Mouse (Mus musculus) inflammation-experienced regulatory T-cells, adult 6 months (primary cell): ENCODE measurements around the gene Dlg3. TPM values are rescaled to one million over a fixed set of nuclear protein-coding genes. Genes with fewer than 3 reads are reported as not detected.

Experiments used
- ATAC-seq: one replicate; pipeline ENCODE4 v1.8.0; 2017
- polyA plus RNA-seq, 3 experiments: library from polyadenylated mRNA; unstranded; fragments of 100-300 nt; shearing (Covaris generic); gene quantifications; one replicate each; pipeline ENCODE4 v1.2.1; 2017

Dlg3 gene
- polyA plus RNA-seq, 3 experiments from 2014 or later, result 1.3 to 7.7 (median 4.5) TPM

DNA sequence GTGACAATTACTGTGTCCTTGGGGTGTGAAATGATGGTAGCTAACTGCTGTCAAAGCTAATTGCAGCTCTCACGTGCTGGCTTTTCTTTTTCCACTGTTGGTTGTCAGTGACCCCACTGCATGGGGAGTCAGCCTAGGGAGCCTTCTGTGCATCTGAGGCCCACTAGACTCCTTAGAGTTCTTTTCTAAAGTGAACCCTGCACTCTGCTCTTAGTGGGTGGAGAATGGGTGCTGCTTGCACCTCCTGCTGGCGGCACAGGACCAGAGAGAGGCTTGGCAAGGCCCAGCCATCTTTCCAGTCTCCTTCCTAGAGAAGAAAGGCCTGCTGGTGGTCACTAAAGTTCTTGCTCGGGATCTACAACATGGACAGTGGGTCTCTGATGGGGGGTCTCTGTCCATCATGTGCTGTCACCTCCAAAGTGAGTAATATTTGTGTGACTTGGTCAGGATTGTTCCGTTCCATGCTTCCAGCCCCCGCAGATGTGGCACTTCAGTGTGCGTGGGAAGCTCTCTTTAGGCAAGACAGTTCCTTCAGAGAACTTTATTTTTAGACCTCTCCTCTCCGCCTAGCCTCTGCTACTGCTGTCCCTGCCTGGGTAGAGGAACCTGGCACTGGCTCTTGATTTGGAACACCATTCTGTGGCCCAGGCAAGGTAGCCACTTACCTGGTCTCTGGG is 30.5 kb downstream of the Dlg3 start:
- no peak for ATAC-seq

DNA sequence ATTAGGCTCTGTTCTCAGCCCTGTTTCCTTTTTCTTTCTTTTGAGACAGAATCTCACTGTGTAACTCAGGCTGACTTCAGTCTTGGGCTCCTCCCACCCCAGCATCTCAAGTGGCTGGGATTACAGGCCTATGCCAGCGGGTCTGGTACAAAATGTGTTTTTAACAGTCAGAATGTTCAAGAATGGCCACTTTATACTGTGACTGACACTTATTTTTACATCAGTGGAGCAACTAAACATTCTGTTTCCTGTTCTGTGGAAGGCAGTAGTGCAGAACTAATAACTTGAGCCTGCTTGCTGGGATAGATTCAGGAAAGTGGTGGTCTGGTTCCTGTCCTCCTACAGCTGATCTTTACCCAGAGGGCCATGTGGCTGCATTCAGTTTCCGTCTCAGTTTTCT is 33.1 kb downstream of the Dlg3 start:
- ATAC-seq, result no peak

DNA sequence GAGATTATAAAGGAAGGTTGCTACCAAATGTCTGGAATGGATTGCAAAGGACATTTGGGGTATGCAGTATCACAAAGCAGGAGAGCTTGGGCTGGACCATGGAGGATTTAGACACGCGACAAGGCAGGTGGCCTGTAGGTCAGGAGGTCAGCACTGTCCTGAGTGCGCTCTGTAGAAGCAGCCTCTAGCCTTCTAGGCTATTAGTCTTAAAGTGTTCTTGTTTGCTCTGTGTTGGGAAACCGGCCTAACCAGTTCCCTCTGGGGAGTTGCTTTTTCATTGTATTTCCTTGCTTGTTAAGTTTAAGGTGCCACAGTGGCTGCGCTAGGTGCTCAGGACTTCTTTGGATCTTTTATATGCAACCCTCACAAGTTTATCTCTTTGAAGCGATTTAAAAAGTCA is 34.5 kb downstream of the Dlg3 start:
- no peak for ATAC-seq

DNA sequence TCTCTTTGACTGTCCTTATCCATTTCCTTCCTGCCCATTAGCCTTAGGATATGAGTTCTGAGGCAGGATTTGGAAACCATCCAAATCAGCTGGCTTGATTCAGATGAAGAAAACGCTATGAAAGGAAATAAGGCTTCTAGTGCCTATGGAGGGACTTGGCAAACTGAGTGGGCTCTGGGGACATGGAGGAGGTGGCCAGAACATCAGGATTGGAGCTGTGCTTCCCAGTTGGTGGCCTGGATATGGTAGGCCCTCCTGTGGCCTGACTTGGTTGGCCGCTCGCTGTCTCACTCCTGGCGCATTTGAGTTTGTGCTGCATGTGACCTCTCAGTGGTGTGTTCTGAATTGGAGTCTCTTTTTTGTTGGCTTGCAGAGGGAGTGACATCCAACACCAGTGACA is 43.6 kb downstream of the Dlg3 start:
- ATAC-seq, result no peak

DNA sequence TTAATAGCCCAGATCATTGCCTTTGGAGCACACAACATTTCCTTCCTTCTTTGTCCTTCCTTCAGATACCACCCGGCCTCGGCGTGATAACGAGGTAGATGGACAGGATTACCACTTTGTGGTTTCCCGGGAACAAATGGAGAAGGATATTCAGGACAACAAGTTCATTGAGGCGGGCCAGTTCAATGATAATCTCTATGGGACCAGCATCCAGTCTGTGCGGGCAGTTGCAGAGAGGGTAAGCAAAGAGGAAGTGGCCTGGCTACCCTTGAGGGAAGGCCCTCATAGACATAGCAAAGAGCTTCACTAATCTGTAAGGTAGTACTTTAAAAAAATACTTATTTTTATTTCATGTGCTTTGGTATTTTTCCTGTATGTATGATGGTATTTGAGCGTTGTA is 46.6 kb downstream of the Dlg3 start:
- ATAC-seq, result no peak

DNA sequence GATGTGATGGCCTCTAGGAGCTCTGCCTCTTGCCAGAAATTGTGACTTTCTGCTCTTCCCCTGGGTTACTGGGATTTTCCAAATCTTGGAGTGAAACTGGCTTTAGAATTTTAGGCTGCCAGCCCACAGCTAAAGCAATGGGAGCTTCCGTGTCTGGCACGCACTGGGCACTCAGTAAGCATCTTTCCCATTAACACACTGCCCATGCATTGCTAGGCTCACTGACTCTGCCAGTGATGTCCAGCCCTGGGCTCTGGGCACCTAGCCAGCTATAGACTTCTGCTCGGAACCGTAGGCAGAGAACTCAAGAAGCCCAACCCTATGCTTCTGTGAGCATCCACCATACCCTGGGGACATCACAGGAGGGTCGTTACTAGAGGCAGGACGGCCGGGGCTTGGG is 48.2 kb downstream of the Dlg3 start:
- no peak for ATAC-seq

DNA sequence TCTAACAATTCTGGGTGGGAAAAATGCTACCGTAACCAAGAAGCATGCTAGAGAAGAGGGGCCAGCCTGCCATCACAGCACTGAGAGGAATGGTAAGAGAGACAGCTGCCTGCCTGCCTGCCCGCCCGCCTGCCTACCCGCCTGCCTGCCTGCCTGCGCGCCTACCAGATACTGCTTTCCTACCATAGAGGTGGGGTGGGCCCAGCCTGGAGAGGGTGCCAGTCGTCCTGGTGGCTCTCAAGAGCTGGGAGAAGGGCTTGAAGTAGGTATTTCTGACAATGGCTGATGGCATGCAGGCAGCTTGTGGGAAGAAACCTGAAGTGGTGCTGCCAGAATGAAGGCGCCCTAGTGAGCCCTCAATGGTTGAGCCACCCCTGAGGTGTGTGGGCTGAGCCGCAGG is 51.2 kb downstream of the Dlg3 start:
- no peak for ATAC-seq

DNA sequence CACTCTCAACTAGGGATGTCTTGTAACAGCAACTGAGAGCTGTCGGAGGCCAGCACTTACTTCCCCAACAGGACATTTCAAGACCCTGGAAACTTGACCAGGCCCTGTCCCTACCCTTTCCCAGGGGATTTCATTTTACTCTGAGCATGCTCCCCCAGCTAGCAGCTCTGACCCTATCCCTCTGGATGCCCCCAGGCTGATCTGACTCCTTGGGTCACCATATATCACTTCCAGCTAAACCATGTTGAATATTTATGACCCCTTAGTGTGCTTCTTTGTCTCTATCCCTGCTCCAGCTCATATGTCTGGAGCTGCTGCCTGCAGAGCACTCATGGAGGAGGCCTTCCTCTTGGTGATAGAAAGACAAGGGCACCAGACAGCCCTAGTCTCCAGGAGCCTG is 53.6 kb downstream of the Dlg3 start:
- no peak for ATAC-seq

DNA sequence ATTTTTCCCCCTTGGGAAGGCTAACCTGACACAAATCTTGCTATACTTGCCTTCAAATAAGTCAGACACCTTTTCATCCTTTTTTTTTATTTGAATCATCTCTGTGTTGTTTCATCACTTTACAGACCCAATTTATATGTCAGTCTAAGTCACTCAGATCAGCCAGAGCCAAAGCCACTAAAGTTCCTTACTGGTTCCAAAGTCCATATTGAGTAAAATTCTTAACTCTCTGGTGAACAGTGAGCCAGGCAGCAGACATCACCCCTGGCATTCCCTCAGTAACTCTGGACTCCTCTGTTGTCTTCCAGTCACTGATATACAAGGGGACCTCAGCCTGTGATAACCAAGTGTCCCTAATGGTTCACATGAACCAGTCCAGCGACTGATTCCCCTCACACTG is 58.0 kb downstream of the Dlg3 start:
- ATAC-seq, result no peak

DNA sequence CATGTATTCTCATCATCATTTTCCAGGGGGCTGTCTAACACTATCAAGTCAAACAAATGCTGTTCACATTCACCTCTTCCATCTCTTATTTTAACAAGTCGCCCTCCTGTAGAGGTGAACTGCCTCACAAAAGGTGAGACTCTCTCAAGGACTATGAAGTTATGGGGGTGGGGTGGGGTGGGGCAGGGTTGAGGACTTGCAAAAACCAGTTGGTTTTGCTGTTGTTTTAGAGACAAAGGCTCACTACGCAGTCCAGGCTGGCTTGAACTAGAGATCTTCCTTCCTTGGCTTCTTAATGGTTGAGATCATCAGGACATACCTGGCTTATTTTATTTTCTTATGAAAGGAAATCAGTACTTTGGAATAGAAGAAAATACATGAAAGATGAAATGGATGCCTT is 65.3 kb downstream of the Dlg3 start:
- ATAC-seq, result no peak

DNA sequence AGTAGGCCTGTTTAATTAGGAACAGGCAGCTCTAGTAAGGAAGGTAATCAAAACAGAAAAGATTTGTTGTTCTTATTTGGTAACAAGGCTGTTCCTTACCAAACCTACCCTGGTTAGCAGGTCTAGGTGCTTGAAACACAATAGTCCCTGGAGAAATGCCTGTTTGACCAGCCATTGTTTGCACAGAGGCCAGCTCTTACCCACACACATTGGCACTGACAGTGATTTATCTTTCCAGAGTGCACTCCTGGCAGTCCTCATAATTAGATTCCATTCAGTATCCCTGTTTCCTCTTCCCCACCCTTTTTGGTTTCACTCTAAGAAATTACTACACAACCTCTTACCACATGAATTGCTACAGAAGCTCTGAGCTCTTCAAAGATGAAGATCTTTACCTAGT is 71.7 kb downstream of the Dlg3 start:
- no peak for ATAC-seq

Other genes with a start within 250 kb of the Dlg3 start
- gene Dgat2l6, start 242.9 kb upstream of the Dlg3 start, polyA plus RNA-seq, result not detected
- gene Awat1, start 195.5 kb upstream of the Dlg3 start, polyA plus RNA-seq, result not detected
- gene P2ry4, start 172.9 kb upstream of the Dlg3 start, polyA plus RNA-seq, result under 1 TPM in 1 of 3 experiments, not detected in 2; 0.16 TPM
- not detected for gene Arr3, start 162.2 kb upstream of the Dlg3 start, polyA plus RNA-seq
- 10 to 100 TPM in 1 of 3 experiments, 1 to 10 TPM in 2; 1.9 to 19.0 (median 2.4) TPM for gene Kif4, start 142.0 kb upstream of the Dlg3 start, polyA plus RNA-seq
- gene Pdzd11, start 141.2 kb upstream of the Dlg3 start, polyA plus RNA-seq, result 10 to 100 TPM; 48.5 to 78.3 (median 60.0) TPM
- gene Gdpd2, start 37.8 kb upstream of the Dlg3 start, polyA plus RNA-seq, result not detected